Comparison of ENCODE assay signal across 28 mouse cellular contexts in genomic region chr6:120227068-120227467, GRCm38 (mm10).
"Had no signal": no experiment of that assay in that cellular context is flagged by ENCODE, and none has a peak within 500 bp of the region (broad histone marks: within the 10 kb centered on the region; RNA-seq: fewer than 3 reads in every experiment).

No protein-coding gene starts in this region.

- ATAC-seq: hindbrain, embryonic 16.5 days; inflammation-experienced regulatory T-cells, adult 6 months had no signal

- H3K4me3 ChIP-seq: gastrocnemius, adult 2 months; heart, adult 2 months; heart, embryonic 13.5 days; heart, embryonic 15.5 days; hindbrain, embryonic 12.5 days; kidney, embryonic 15.5 days; limb, embryonic 10.5 days; limb, embryonic 12.5 days; liver, embryonic 13.5 days had no signal

- H3K4me1 ChIP-seq: liver, embryonic 13.5 days had no signal

- H3K36me3 ChIP-seq: heart, embryonic 13.5 days; heart, embryonic 15.5 days; hindbrain, embryonic 12.5 days; kidney, embryonic 15.5 days; limb, embryonic 10.5 days; limb, embryonic 12.5 days; liver, embryonic 13.5 days had no signal

- H3K27ac ChIP-seq: gastrocnemius, adult 2 months; heart, adult 2 months; heart, embryonic 13.5 days; heart, embryonic 15.5 days; hindbrain, embryonic 12.5 days; hindbrain, embryonic 14.5 days; kidney, embryonic 15.5 days; kidney, postnatal 0 days; limb, embryonic 10.5 days; limb, embryonic 12.5 days; liver, embryonic 13.5 days had no signal

- DNase-seq: gastrocnemius, adult 2 months; gastrocnemius, postnatal 14 days; gastrocnemius, postnatal 36 days; heart, adult 11 months; heart, adult 2 months; heart, postnatal 14 days; heart, postnatal 36 days; kidney, adult 11 months; kidney, adult 2 months; kidney, adult 9 months; kidney, postnatal 14 days; kidney, postnatal 36 days; layer of hippocampus, adult 9-11 months; layer of hippocampus, postnatal 36 days; liver; liver, embryonic 13.5 days had no signal

- H3K9ac ChIP-seq: heart, embryonic 13.5 days; heart, embryonic 15.5 days; hindbrain, embryonic 12.5 days; hindbrain, embryonic 14.5 days; kidney, embryonic 15.5 days; limb, embryonic 12.5 days; liver, embryonic 13.5 days had no signal

- H3K4me2 ChIP-seq: heart, embryonic 11.5 days; heart, embryonic 13.5 days; heart, embryonic 15.5 days; hindbrain, embryonic 12.5 days; hindbrain, embryonic 14.5 days; kidney, embryonic 15.5 days; limb, embryonic 12.5 days; liver, embryonic 11.5 days; liver, embryonic 13.5 days had no signal

- H3K9me3 ChIP-seq: heart, embryonic 13.5 days; heart, embryonic 15.5 days; hindbrain, embryonic 12.5 days; kidney, embryonic 15.5 days; limb, embryonic 10.5 days; limb, embryonic 12.5 days; liver, embryonic 13.5 days had no signal

- H3K27me3 ChIP-seq: heart, embryonic 15.5 days; hindbrain, embryonic 12.5 days; kidney, embryonic 15.5 days; limb, embryonic 12.5 days had no signal
